Mouse (Mus musculus) cerebellum, adult 2 months (tissue): ENCODE measurements around the gene Phf12. TPM values are rescaled to one million over a fixed set of nuclear protein-coding genes. Genes with fewer than 3 reads are reported as not detected.

ENCODE experiments used
- DNase-seq, 2 experiments: peaks; one replicate each; pipeline ENCODE4 v3.0.0; 2021
- H3K27ac ChIP-seq: fragments of 200-500 bp; 2 replicates; pipeline ENCODE4 v1.5.1; 2012; ENCODE audit warnings: low read length, control low read depth, inconsistent platforms; ENCODE audit not compliant: insufficient read depth
- H3K27me3 ChIP-seq: fragments of 200-500 bp; 2 replicates; pipeline ENCODE4 v1.6.1; 2012; ENCODE audit warnings: inconsistent platforms, mild to moderate bottlenecking, low read length, moderate library complexity; ENCODE audit not compliant: control insufficient read depth, insufficient read depth
- H3K4me1 ChIP-seq: fragments of 200-500 bp; 2 replicates; pipeline ENCODE4 v1.6.1; 2011; ENCODE audit warnings: low read length; ENCODE audit not compliant: control insufficient read depth, insufficient read depth
- H3K4me3 ChIP-seq: fragments of 200-500 bp; replicated peaks from 2 replicates; pipeline ENCODE3; 2011; ENCODE audit warnings: mild to moderate bottlenecking, low read depth, low read length, control low read depth; ENCODE audit not compliant: insufficient read depth
- CTCF ChIP-seq: fragments of 200-500 bp; IDR thresholded peaks from 2 replicates; pipeline ENCODE4 v1.5.1; 2011; ENCODE audit warnings: low read depth, mild to moderate bottlenecking, control low read depth, low read length, moderate library complexity, borderline replicate concordance; ENCODE audit not compliant: insufficient read depth
- POLR2A ChIP-seq: fragments of 200-500 bp; IDR thresholded peaks from 2 replicates; pipeline ENCODE4 v1.6.1; 2011; ENCODE audit warnings: low read length, control low read depth, borderline replicate concordance; ENCODE audit not compliant: insufficient read depth
- WGBS: fragments of 180-500 bp; shearing (Covaris S2); methylation state at CpG from one replicate; pipeline ENCODE4 v1.1.7; 2018; 5-methylcytosine and 5-hydroxymethylcytosine counted together
- polyA plus RNA-seq: library from polyadenylated mRNA; depleted of rRNA; stranded (reverse); fragments of >200 nt; gene quantifications from 2 replicates; pipeline ENCODE4 v1.2.3, GENCODE M21; 2012; rRNA removed

Phf12 gene
- polyA plus RNA-seq, result 50.1 and 51.9 TPM in 2 replicates

DNA sequence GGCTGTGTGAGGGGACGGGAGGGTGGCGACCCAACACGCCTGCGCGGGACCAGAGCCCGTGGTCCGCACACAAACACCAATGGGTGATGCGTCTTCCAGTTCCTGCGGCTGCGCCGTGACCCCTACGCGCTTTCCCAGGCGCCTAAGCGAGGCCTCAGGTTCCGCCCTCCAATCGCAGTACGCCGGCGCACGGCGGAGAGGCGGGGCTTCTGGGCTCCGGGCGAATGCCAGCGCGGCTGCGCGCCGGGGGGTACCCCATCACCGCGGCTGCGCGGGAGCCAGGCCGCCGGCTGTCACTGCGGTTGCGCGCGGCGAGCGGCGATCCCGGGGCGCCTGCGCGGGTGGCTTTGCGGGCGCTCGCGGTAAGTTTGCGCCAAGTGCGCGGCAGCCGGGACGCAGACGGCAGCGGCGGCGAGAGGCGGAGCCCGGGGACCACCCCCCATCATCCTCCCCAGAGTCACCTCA, at the start of gene Phf12:
Phf12 (plus strand) TSS at position 314 of the 465 bp plus-strand sequence.
- under 1% methylated on average over 62 of the region's 62 CpGs for WGBS
- peak within 1 kb of the TSS; percentile 97 for H3K4me3 ChIP-seq
- DNase-seq, result peak; percentile 100
- no peaks in the 10 kb centered on the region; the same call in 1 of the 2 replicates for H3K4me1 ChIP-seq
- TF ChIP-seq POLR2A (peak; percentile 60; the same call in 1 of the 2 replicates), CTCF (no peak)
- H3K27ac ChIP-seq, result peak within 1 kb of the TSS; percentile 95
- H3K27me3 ChIP-seq, result no peaks in the 10 kb centered on the region

DNA sequence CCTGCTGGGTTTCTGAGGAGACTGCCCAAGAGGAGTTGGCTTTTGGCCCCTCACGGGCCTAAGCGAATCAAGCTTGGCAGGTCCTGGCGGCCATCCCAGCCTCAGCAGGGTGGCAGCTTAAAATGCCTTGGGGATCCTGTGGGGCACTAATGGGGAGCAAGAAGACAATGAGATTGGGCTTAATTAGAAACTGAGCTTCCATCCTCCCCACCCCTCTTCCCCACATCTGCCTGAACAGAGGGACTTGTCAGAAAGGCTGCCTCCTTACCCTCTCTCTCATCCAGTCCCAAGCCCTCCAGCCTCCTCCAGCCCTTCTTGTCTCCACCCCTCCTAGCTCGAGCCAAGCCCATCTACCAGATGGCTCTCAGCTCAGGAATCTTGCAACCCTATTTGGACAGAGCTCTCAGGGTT, 48.4 kb upstream of the Phf12 start:
- H3K27me3 ChIP-seq, result no peaks in the 10 kb centered on the region
- TF ChIP-seq POLR2A (no peak), CTCF (no peak)
- H3K4me1 ChIP-seq, result peaks cover 41% of the 10 kb centered on the region
- WGBS, result 1% methylated on average over 4 of the region's 4 CpGs
- H3K4me3 ChIP-seq, result no peak overlapping the region
- no peak overlapping the region for H3K27ac ChIP-seq
- DNase-seq, result peak; percentile 75 to 77

DNA sequence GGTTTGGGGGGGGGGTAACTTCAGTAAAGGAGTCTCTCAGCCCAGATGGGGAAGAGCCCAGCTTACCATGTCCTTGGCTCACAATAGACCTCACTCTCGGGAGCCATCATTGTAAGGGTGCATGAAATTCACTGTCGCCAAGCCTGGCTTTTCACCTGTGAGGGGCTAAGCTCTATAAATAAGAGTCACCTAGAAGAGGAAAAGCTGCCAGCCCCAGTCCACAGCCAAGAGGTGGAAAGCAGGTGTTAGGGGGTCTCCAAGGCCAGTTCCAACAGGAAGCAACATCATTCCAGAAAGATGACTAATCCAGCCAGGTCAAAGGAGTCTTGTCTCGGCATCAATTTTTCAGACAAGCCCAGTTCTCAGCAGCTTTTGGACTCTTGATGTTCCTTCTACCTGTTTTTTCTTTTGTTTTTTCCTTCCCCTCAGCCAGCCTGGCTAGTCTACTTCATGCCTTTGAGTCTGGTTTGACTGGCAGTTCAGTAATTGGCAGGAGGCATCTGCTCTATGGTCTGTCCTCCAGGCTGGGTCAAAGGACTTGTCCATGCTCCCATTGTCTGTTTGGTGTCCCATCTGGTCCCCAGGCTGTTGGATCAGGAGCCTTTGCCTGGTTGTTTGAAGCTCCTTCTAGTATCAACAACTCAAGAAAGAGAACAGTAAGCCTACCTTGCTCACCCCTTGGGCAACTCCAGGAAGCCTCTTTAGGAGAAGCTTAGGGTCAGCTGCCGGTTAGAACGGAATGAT, 47.8 kb upstream of the Phf12 start:
- no peak overlapping the region for H3K27ac ChIP-seq
- TF ChIP-seq CTCF (no peak), POLR2A (no peak)
- no peaks in the 10 kb centered on the region for H3K27me3 ChIP-seq
- DNase-seq, result peak; percentile 55 to 77
- 76% methylated on average over 5 of the region's 5 CpGs for WGBS
- H3K4me1 ChIP-seq, result peaks cover 42% of the 10 kb centered on the region
- H3K4me3 ChIP-seq, result no peak overlapping the region

DNA sequence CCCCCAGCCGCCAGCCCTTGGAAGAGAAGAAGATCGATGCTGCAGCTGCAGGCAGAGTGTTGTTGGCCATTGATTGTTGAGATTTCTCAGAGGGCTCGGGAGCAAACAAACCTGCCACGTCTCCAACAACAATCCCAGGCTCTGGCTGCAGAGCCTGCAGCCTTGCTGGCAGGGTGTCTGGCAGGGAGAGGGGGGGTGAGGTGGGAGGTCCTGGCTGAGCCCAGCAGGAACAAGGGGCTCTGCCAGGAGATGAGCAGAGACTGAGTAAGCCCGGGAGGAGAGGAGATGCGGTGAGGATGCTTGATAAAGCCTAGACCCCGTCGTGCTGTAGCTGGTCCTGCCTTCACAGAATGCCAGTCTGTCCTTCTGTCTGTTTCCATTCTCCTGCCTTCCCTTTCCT, 45.7 kb upstream of the Phf12 start:
- peak; percentile 57 to 70 for DNase-seq
- no peak overlapping the region for H3K4me3 ChIP-seq
- H3K4me1 ChIP-seq, result peaks cover 49% of the 10 kb centered on the region
- no peak overlapping the region for H3K27ac ChIP-seq
- WGBS, result 21% methylated on average over 8 of the region's 8 CpGs
- TF ChIP-seq POLR2A (no peak), CTCF (no peak)
- no peaks in the 10 kb centered on the region for H3K27me3 ChIP-seq

DNA sequence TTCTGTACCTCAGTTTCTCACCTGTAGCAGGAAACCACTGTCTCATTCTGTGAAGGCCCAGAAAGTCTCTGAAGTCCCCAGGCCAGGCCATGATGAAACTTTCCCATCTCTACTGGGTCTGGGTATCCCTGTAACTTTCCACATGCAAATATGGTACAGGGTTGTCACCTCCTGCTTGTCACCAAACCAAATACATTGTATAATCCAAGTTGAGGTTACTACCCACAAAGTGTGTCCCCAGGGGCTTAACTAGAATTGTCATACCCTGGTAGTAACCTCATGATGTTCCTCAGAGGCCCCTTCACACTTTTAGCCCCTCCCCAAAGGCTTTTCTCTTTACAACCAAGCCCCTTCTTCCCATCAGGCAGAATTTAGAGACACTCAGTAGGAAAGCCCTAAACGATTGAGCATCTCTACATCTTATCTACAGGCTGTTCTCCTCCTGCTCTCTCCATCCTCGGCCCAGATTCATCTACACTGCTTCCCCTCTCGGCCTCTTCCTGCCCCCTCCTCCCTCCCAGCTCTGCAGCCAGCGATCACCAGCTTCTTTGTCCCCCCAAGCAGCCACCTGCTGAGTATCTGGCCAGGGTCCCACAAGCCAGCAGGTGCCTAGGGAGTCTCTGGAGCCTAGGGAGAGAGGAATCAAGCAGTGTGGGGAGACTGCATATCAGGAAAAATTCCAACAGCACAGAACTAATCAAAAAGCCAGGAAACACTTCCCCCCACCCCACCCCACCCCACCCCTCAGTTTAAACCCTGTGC, 44.7 kb upstream of the Phf12 start:
- 52% methylated on average over 4 of the region's 4 CpGs for WGBS
- no peak for DNase-seq
- Histone ChIP-seq H3K4me1 (peaks cover 56% of the 10 kb centered on the region), H3K27me3 (no peaks in the 10 kb centered on the region), H3K4me3 (no peak overlapping the region), H3K27ac (no peak overlapping the region)
- no peak for TF ChIP-seq CTCF
- TF ChIP-seq POLR2A, result no peak

GRCm38 (mm10) chr11:77942230-77942629, 40.3 kb upstream of the Phf12 start:
- H3K4me3 ChIP-seq, result no peak overlapping the region
- 64% methylated on average over 5 of the region's 5 CpGs for WGBS
- H3K4me1 ChIP-seq, result peaks cover 34% of the 10 kb centered on the region
- TF ChIP-seq CTCF (no peak), POLR2A (no peak)
- DNase-seq, result no peak
- no peaks in the 10 kb centered on the region for H3K27me3 ChIP-seq
- no peak overlapping the region for H3K27ac ChIP-seq

GRCm38 (mm10) chr11:77947860-77948259, 34.7 kb upstream of the Phf12 start:
- H3K27ac ChIP-seq, result no peak overlapping the region
- 64% methylated on average over 9 of the region's 9 CpGs for WGBS
- H3K4me3 ChIP-seq, result no peak overlapping the region
- H3K4me1 ChIP-seq, result peaks cover 42% of the 10 kb centered on the region
- no peak for DNase-seq
- no peaks in the 10 kb centered on the region for H3K27me3 ChIP-seq
- TF ChIP-seq CTCF (no peak), POLR2A (no peak)

GRCm38 (mm10) chr11:77950125-77950685, 32.3 kb upstream of the Phf12 start:
- Histone ChIP-seq H3K4me3 (no peak overlapping the region), H3K4me1 (peaks cover 38% of the 10 kb centered on the region), H3K27me3 (no peaks in the 10 kb centered on the region), H3K27ac (0 out of 2 replicates have a peak overlapping the region, but pooled peaks have one; percentile 23)
- no peak for DNase-seq
- no peak for TF ChIP-seq POLR2A
- TF ChIP-seq CTCF, result no peak
- WGBS, result 18% methylated on average over 12 of the region's 12 CpGs
